Mouse (Mus musculus): ENCODE measurements around the gene Cdhr3.

DNA sequence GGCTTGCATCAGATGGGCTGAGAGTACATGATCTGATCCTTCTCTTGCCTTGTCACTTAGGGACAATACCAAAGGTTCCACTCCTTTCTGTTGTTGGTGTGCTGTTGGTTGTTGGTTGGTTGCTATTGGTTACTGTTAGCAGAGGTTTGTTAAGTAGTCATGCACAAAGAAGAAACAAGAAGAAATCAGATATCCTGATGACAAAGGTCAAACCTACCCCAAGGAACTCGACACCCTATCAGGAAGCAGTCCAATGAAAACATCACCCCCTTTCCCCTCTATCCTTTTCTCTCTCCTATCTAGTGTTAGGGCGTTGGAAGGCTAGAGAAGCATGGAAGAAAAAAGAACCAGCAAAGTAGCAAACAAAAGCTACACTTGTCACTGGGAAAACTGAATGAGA, 23.7 kb downstream of the Cdhr3 start:
- TF ChIP-seq CTCF (IDR thresholded peaks at IDR 0.05; ENCODE audit: low read depth) (no peak), EP300 (IDR thresholded peaks at IDR 0.05; ENCODE audit: low read depth) (no peak)
